Mouse (Mus musculus): ENCODE measurements around the gene Dnmt3b.

DNA sequence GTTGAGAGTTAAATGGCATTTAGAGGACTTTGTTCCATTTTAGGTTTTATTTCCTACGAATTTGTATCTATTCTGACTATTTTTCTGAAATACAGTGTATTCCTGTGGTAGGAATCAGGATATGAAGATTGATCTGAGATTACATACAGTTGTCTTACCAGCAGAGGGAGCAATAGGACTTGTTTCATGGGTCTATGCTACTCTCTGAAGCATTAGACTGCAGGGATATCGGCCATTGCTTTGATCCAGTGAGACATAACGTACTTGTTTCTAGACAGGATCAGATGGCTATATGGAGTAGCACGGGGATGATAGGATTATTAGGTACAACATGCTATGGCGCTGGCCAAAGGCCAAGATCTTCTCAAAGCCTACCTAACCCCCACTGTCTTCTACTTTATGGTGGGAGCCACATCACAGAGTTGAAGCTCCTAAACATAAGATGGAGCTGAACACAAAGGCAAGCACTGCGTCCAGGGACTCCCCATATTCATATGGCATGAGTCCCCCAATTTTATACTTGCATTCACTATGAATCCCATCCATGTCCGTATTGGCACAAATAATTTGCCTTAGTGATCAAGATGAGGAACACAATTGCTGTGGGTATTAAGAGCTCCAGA lies 19.6 kb downstream of the Dnmt3b start:
- TF ChIP-seq CTCF (IDR thresholded peaks at IDR 0.05; ENCODE audit: extremely low read depth, insufficient read depth, low read length) = peak; percentile 55
- no peak for TF ChIP-seq POLR2A (IDR thresholded peaks at IDR 0.05; ENCODE audit: extremely low read depth, insufficient read depth, low read length)
